Mouse (Mus musculus) forebrain, embryonic 10.5 days (tissue): Measurements from ENCODE around the gene Mageb3. TPM values are rescaled to one million over a fixed set of nuclear protein-coding genes. Genes with fewer than 3 reads are reported as not detected.

Source experiments
- polyA plus RNA-seq: library from polyadenylated mRNA; unstranded; fragments of >200 nt; fragmentation: Nextera tagmentation; extraction: Ambion mirVana; gene quantifications from 2 replicates; pipeline ENCODE4 v1.2.1, GENCODE M21; 2016

Gene Mageb3
- polyA plus RNA-seq, 1 experiment from 2014 or later = 0.29 TPM

Other genes starting within 250 kb of the Mageb3 start
- gene Frmd5, start 149.0 kb downstream of the Mageb3 start, polyA plus RNA-seq = 13.9 and 15.6 TPM in 2 replicates
- 16.2 and 16.3 TPM in 2 replicates for gene Casc4, start 89.1 kb downstream of the Mageb3 start, polyA plus RNA-seq
- gene Ctdspl2, start 91 bp downstream of the Mageb3 start, polyA plus RNA-seq = 61.3 and 66.3 TPM in 2 replicates
- gene Eif3j1, start 72.5 kb upstream of the Mageb3 start, polyA plus RNA-seq = 13.9 and 14.3 TPM in 2 replicates
- gene Spg11, start 162.3 kb upstream of the Mageb3 start, polyA plus RNA-seq = 13.5 and 13.6 TPM in 2 replicates
- gene B2m, start 191.6 kb upstream of the Mageb3 start, polyA plus RNA-seq = 89.2 and 89.5 TPM in 2 replicates
- 0.09 TPM in 1 of 2 replicates, not detected in the other for gene Trim69, start 204.6 kb upstream of the Mageb3 start, polyA plus RNA-seq
- not detected in 2 replicates for gene Patl2, start 230.1 kb upstream of the Mageb3 start, polyA plus RNA-seq
- gene Terb2, start 230.2 kb upstream of the Mageb3 start, polyA plus RNA-seq = not detected in 2 replicates